Mouse (Mus musculus): ENCODE measurements around the gene Alk. TPM values are rescaled to one million over a fixed set of nuclear protein-coding genes. Genes with fewer than 3 reads are reported as not detected.
A peak's percentile ranks its signal among the peaks of the same experiment; 100 is the strongest.
"Not testable (repeated sequence)": the region's sequence is repeated elsewhere in the genome, so short reads cannot be mapped to it uniquely, and the experiment has no call there.

Alk gene
- total RNA-seq, 2 experiments from 2014 or later, result 1.4 to 1.5 TPM

DNA sequence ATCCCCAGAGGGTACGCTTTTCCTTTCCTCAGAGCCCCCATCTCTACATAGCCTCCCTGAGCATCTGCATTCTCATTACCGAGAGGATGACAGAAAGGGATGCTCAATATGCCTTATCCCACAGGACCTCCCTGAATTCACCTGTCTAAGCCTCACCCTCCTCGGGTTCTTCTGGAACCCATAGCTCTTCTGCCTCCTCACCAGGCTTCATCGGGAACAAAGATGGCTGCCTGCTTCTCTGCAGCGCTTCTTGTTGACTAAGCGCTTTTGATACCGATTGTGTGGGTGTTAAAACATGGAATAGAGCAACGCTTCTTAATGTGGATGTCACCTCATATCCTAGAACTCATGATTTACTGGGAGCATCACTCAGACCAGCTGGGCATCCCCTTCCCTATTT is 75.9 kb downstream of the Alk start:
- DNase-seq (ENCODE audit: low spot score in 2 of 2), result no peak

DNA sequence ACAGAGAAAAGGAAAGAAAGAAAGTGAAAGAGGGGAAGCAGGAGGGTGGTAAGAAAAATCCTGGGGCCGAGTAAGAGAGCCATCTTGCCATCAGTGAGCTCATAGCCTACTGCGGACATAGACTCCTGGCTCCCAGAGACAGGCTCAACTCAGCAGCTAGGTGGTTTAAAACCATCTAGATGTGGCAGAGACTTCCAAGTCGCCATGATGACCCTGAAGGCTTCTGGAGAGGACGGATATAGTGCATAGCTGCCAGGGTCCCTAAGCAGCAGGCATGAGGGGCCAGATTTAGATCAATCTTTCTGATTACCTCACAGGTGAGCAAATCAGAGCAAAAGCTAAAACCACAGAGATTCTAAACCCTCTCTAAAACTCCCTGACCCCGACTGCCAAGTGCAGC is 76.9 kb downstream of the Alk start:
- no peak for DNase-seq (ENCODE audit: low spot score in 2 of 2)

DNA sequence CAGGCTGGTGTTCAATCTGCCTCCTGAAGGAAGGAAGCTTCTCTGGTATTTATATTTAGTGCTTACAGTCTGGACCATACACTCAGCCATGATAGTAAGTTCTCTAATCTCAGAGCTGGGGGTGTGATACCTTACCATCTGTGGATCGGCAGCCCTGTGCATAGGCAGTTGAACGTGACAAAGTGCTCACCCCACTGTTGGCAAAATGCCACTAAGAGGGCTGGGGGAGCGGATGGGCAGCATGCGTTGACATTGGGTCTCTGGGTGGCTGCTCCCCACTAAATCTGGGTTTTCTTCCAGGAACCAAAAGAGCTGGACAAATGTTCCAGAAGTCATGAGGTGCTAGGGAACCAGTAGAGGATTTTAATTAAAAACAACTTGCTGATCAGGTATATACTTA is 78.1 kb downstream of the Alk start:
- DNase-seq (ENCODE audit: low spot score in 2 of 2), result no peak

DNA sequence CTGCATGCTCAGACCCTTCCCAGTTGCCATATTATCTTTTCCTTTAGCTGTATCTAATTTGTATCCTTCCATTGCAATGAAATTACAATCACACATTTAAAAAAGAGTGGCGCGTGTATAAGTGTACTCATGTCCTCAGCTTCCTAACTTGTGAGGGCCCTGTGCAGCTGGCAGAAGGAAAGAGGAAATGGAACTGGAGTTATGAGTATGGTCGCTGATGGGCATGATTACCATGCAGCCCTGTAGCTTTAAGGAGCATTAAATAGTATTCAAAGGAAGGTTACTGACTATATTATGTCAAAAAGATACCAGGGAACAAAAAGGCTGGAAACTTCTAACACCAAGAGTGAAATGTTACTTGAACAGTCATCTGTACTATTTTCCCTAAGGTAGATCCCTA is 79.6 kb downstream of the Alk start:
- DNase-seq (ENCODE audit: low spot score in 2 of 2), result no peak

DNA sequence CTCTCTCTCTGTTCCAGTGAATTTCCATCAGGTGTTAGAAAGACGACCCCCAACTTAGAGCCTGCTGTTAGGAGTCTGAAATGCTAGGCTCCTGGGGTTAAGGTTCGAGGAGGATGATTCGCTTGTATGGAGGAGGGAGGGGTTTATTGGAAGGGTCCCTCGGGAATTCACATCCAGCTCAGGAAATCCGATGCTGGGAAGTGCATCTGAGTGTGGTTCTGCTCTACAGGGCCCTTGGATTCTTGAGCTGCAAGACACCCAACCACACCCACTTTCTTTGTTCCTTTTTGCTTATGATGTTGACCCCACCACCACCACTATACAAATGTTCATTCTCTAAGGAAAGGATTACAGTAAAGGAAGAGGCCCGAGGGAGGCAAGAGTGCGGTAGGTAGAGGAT is 81.4 kb downstream of the Alk start:
- DNase-seq (ENCODE audit: low spot score in 2 of 2), result no peak

DNA sequence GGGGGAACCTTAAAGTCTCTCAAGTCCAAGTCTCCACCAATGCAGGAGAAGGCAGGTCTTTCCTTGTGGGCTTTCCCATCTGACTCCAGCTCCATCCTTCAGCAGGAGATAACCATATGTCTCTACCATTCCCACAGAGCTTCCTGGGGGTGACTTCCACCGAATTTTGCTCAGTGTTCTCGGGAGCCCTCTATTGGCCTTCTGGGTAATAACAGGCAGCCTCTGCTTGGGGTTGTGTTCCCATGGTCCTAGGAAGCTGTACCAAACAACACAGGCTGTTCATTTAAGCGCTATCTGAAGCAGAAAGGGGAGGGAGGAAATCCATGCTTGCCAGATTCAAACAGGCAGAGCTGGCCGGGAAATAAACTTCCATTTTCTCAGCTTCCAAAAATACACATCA is 82.0 kb downstream of the Alk start:
- peak in 1 of 2 experiments; percentile 7 for DNase-seq (ENCODE audit: low spot score in 2 of 2)

DNA sequence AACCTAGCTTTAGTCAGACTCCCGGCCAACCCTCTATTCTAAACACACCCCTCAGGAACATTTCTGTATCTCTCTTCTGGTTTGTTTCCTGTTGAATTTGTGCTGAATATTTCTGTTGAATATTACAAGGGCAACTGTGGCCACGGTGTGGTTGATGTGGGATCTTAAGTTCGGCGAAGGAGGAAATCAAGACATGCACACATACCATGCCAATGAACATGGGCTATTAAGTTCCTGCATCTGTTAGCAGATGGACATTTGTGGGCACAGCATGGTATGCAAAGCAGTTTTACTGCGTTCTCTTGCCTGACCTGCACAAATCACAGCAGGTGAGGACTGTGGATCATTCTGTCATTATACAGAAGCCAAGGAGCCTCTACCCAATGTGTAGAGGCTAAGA is 83.1 kb downstream of the Alk start:
- no peak for DNase-seq (ENCODE audit: low spot score in 2 of 2)

DNA sequence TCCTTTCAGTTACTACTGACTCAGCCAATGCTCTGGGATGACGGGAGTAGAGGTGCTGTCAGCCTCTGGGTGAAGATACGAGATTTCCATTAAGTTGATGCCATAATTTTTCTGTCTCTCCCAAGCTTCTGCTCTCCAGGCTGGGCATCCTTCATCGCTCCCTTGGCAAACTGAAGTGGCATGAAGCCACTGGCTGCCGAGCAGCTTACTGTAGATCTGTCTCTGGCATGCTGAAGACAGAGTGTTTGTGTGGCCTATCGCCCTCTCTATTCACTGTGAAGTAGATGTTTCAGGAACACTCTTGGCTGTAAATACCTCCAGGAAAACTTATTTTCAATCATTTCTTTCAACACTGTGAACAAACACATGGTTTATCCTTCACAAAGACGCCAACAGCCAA is 93.7 kb downstream of the Alk start:
- no peak for DNase-seq (ENCODE audit: low spot score in 2 of 2)

DNA sequence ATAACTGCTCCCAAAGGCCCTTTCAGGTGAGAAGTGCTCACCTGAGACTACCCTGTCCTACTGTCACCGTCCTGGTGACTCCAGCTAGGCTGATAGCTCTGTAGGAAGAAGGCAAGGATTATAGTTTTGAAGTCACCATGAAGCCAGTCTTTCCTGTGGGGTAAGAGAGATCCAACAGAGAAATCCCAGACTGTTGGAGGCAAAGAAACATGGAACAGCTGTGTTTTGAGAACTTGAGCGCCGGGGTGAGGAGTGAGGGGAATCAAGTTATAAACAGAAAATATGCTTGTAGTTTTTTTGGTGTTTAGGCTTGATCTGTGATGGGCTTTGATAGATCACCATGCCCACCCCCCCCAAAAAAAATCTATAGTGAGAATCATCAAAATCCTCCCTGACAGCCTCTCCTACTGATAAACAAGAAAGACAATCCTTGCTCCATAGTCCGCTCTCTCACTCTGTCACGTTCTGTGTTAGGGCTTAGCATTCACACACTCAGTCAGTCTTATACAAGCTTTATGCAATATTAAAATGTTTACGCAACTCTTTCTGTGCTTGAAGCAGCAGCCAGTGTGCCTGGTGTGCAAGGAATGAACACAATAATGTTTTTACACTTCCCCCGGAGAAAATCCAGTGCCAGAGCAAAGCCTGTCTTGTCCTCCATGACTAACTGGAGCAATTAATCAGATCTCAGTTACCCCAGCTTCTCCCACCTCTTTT is 95.6 kb downstream of the Alk start:
- DNase-seq (ENCODE audit: low spot score in 2 of 2), result no peak

DNA sequence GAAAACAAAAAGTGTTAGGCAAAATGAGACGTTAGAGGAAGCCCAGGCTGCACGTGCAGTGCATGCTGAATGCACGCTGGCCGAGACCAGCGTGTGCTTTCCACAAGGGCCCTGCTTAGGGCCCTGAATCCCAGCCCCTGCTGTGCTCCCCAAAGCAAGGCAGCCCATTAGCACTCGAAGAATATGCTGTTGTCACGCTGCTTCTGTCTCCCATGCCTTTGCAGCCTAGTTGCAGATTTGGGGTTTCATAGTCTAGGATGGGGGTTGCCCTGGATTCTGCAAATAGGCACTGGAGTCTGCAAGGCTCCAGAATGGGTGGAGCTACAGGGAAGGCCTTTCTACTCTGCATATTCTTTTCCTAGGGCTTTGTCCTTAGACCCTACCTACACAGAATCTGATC is 99.2 kb downstream of the Alk start:
- DNase-seq (ENCODE audit: low spot score in 2 of 2), result no peak

DNA sequence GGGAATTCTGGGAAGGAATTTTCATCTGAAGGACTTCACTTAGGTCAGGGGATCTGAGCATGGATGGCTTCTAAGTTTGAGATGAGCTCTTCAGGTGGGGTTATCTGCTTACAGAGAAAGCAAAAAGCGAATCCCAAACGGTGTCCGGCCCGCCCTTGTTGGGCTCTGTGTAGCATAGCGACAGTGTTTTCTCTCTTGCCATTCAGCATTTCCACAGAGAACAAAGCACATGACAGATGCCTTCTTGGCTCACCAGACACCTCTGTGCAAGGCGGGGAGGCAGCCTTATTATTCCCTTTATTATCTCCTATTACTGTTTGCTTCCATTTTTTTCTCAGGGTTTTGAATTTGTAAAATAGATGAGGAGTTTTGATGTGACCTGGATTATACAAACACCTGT is 99.8 kb downstream of the Alk start:
- DNase-seq (ENCODE audit: low spot score in 2 of 2), result no peak

DNA sequence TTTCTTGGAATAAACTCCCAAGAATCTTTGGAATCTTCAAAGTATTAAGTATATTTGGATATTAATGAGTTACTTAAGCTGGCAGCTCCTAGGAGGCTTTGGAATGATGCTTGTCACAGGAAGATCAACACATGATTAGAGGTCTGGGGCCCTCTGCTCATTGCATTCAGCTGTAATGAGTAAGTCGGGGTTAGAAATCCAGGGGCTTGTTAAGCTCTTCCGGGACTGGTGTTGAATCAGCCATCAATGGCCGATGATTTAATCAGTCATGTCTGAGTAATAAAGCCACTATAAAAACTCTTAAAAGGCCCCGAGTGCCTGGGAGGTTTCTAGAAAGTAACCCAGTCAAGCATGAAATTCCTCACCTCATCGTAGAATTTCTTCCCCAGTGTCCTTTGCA is 109.0 kb downstream of the Alk start:
- DNase-seq (ENCODE audit: low spot score in 2 of 2), result no peak

DNA sequence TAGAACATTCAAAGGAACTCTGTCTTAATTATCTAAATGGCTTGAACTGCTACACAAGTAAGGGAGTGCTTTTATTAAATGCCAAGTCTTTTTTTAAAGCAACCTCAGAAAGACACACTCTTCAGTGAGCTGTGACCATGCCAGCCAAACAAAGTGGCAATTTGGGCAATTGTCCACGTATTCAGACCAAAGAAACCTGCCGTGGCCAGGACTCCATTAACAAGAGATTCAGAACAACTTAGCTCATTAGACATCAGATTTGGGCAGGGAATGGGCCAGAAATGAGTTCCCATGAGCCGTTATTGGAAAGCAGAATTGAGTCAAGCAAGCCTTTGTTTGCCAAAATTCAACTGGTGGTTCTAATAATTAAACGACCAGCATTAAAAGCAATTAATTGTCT is 118.8 kb downstream of the Alk start:
- no peak for DNase-seq (ENCODE audit: low spot score in 2 of 2)

DNA sequence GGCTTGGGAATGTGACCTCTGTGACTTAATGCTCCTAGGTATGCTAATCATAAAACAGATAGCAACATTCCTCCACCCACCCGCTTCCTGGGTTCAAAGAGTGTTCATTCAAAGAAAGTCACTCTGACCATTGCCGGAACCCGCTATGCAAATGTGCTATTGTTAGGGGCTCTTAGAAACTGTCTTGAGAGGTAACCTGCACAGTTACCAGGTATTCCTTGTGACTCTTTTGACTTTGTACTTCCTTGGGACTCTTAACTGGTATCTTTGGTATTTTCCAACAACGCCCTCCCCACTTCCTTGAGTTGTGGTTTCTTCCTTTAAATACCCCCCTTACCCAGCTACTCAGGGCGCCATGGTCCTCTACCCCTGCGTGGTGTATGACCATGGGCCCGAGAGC is 125.2 kb downstream of the Alk start:
- DNase-seq (ENCODE audit: low spot score in 2 of 2), result not testable (repeated sequence)

DNA sequence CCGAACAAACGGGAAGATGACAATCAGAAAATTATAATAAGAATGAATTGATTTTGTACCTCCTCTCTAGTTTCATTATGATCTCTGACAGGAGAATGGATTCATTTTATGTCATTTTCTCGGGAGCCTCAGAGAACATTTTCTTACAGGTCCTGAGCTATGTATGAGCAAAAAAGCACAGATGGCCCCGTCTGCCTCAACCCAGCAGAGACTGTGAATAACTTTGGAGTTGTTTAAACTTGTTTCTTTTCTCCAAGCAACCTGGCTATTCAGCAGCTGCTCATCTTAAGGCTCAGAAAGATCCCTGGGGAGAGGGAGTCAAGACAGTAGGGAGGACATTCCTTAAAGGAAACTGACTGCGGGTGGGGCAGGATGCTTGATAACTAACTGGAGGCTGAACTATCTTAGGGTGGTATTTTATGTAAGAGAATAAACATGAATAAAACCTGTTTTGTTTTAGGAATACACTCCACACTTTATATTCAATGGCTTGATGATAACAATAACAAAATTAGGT is 126.5 kb downstream of the Alk start:
- DNase-seq (ENCODE audit: low spot score in 2 of 2), result no peak

DNA sequence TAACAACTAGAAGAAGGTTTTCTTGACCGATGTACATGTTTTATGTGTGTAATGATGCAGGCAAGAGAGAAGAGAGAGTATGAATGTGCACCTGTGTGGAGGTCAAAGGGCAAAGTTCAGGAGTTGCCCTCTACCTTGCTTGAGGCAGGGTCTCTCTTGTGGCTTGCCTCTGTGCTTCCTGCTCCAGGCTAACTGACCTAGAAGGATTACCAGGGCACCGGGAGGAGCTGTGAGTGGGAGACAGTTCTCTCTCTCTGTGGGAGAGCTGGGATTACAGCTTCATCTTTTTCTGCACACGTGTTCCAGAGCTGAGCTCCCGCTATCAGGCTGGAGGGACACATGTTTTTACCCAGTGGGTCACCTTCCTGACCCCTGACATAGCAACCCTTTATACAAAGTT is 127.5 kb downstream of the Alk start:
- no peak for DNase-seq (ENCODE audit: low spot score in 2 of 2)

DNA sequence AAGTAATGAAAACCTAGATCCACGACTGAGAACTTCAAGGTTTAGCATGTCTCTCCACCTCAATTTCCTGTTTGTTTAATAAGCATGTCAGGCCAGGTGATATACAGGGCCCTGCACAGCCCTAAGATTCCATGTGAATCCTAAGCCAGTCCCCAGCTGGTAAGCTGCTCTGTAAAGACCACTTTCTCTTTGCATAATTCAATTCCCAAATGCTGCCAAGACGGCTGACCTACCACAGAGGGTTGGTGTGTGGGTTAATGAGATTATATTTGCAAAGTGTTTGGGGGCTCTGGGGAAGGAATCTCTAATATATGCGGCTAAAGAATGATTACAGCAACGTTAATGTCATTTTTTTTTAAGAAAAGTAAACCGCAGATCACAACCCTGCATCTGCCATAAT is 130.3 kb downstream of the Alk start:
- DNase-seq (ENCODE audit: low spot score in 2 of 2), result no peak

DNA sequence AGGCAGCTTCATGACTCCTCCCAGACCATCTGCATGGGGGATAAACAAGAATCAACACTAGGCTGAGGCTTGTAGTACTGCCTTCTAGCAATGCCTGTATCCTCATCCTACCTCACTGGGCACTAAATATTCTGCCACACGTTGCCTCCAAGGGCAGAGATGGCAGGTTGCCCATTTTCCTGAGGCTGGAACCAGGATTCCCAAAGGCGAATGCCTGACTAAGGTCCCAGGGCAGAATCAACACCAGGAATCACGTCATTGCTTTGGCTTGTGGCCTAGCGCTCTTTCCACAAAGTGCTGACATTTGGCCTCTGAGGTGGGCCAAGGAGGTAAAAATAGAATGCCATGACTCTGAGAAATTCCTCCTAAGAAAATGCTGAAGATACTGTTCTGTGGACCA is 155.9 kb downstream of the Alk start:
- no peak for DNase-seq (ENCODE audit: low spot score in 2 of 2)

DNA sequence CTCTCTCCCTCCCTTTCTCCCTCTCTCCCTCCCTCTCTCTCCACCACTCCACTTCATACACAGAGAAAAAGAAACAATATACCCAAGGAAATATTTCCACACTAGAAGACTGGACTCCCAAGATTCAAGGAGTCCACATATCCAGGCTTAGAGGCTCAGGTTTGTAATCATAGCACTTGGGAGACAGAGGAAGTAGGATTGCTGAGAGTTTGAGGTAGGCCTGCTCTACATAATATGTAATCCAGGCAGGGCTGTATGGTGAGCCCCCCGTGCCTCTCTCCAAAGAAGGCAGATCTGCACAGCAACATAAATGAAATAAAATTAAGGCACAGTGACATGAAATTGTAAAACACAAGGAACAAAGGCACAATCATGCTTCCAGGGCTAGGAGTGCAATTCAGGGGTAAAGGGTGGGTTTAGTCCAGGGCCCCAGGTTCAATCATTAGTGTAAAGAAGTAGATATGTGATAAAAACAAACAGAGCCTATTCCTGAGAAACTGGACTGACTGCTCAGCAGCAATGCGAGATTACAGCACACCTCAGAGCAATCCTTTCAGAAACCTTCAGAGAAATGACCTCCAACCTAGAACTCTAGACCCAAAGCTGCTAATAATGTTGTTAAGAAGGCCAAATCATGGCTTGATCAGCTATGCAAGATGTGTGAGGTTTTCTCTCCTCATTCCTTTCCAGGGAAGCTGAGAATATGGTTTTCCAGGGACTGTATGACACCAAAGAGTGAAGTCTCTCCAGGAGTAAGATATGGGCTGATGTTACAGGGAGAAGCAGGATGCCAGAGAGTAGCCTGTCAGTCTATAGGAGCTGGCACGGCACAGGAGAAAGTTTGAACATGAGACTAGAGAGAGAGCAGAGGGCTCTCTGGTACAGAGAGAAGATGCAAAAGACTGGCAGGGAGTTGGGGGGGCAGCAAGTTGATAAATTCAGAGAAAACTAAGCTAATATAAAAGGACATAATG is 158.9 kb downstream of the Alk start:
- DNase-seq (ENCODE audit: low spot score in 2 of 2), result no peak

DNA sequence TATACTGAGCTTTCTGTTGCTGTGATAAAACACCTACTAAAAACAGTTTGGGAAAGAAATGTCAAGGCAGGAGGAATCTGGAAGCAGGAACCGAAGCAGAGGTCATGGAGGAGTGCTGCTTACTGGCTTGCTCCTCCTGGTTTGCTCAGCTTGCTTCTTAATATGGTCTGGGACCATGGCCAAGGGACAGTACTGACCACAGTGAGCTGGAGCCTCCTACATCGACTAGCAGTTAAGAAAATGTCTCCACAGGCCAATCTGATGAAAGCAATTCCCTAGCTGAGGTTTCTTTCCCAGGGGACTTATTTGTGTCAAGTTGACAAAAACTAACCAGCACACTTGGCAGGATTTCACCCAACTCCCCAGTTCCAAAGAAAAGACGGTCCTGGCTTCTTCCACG is 187.0 kb downstream of the Alk start:
- DNase-seq (ENCODE audit: low spot score in 2 of 2), result no peak

DNA sequence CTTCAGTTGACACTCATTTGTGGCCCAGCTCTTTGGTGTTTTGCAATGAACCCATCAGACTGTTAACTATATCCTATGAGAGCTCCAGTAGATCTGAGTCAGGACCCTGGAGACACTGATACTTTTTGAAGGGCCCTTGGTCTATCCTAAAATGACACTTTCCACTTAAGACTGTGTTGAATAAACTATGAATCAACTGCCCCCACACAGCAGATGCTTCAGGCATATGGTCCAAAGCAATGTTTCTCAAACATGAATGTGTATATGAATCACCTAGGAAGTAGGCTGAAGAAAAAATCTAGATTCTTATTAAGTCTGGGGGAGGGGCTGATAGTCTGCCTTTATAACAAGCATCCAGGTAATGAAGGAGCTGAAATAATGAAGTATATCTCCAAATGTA is 189.8 kb downstream of the Alk start:
- no peak for DNase-seq (ENCODE audit: low spot score in 2 of 2)

DNA sequence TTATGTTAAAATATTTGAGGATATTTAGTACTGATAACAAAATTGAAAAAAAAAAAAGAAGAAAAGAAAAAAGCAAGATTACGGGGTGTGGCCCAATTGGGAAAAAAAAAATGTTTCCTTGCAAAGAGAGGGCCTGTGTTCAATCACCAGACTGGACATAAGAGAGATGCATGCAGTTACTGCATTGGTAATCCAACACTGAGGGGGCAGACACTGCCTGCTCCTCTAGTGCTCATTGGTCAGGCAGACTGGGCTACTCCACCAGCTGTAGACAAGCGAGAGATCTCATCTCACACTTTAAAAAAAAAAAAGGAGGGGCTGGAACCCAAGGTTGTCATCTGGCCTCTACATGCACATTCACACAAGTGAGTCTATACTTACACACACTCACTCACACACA is 199.6 kb downstream of the Alk start:
- DNase-seq (ENCODE audit: low spot score in 2 of 2), result no peak
